Mouse (Mus musculus): Measurements from ENCODE around the gene Stx1b. TPM values are rescaled to one million over a fixed set of nuclear protein-coding genes. Genes with fewer than 3 reads are reported as not detected.

Gene Stx1b
- polyA plus RNA-seq, 1 experiment, result 0.01 TPM

GRCm38 (mm10) chr7:127820836-127821509 is 3.4 kb downstream of the Stx1b start:
- no peaks in the 10 kb centered on the region for H3K9me3 ChIP-seq (ENCODE audit: control insufficient read depth, low read length)
- no peaks in the 10 kb centered on the region for H3K36me3 ChIP-seq (ENCODE audit: control insufficient read depth)
- no peak for TF ChIP-seq GATA1 (IDR thresholded peaks at IDR 0.05; ENCODE audit: low read length)
- TF ChIP-seq TAL1 (IDR thresholded peaks at IDR 0.05; ENCODE audit: low read length), result no peak
- H3K4me1 ChIP-seq (ENCODE audit: control insufficient read depth), result peaks cover 2% of the 10 kb centered on the region; the same call in 1 of the 2 replicates
- H3K4me3 ChIP-seq (replicated peaks), result no peak overlapping the region
- H3K27me3 ChIP-seq (ENCODE audit: control insufficient read depth), result peaks cover 26% of the 10 kb centered on the region

GRCm38 (mm10) chr7:127817776-127818175 is 6.6 kb downstream of the Stx1b start:
- Histone ChIP-seq H3K4me3 (replicated peaks) (no peak overlapping the region), H3K9me3 (ENCODE audit: control insufficient read depth, low read length) (no peaks in the 10 kb centered on the region), H3K27me3 (ENCODE audit: control insufficient read depth) (no peaks in the 10 kb centered on the region), H3K4me1 (ENCODE audit: control insufficient read depth) (peaks cover 8% of the 10 kb centered on the region), H3K36me3 (ENCODE audit: control insufficient read depth) (no peaks in the 10 kb centered on the region)
- TF ChIP-seq GATA1 (IDR thresholded peaks at IDR 0.05; ENCODE audit: low read length) (no peak), TAL1 (IDR thresholded peaks at IDR 0.05; ENCODE audit: low read length) (no peak)

- Histone ChIP-seq H3K9me3 (ENCODE audit: control insufficient read depth, low read length) (no peaks in the 10 kb centered on the region), H3K36me3 (ENCODE audit: control insufficient read depth) (no peaks in the 10 kb centered on the region), H3K27me3 (ENCODE audit: control insufficient read depth) (no peaks in the 10 kb centered on the region), H3K4me3 (replicated peaks) (no peak overlapping the region), H3K4me1 (ENCODE audit: control insufficient read depth) (peaks cover 8% of the 10 kb centered on the region)
- TF ChIP-seq GATA1 (IDR thresholded peaks at IDR 0.05; ENCODE audit: low read length) (no peak), TAL1 (IDR thresholded peaks at IDR 0.05; ENCODE audit: low read length) (no peak)
These were observed 7.3 kb downstream of the Stx1b start for GRCm38 (mm10) chr7:127817053-127817452.

- TF ChIP-seq TAL1 (IDR thresholded peaks at IDR 0.05; ENCODE audit: low read length) (0 out of 3 replicates have a peak, but pooled peaks have one; percentile 19), GATA1 (IDR thresholded peaks at IDR 0.05; ENCODE audit: low read length) (no peak)
- no peaks in the 10 kb centered on the region for H3K27me3 ChIP-seq (ENCODE audit: control insufficient read depth)
- H3K4me3 ChIP-seq (replicated peaks), result no peak overlapping the region
- H3K4me1 ChIP-seq (ENCODE audit: control insufficient read depth), result peaks cover 8% of the 10 kb centered on the region
- H3K9me3 ChIP-seq (ENCODE audit: control insufficient read depth, low read length), result no peaks in the 10 kb centered on the region
- H3K36me3 ChIP-seq (ENCODE audit: control insufficient read depth), result no peaks in the 10 kb centered on the region
These were observed 8.2 kb downstream of the Stx1b start for GRCm38 (mm10) chr7:127815954-127816821.

GRCm38 (mm10) chr7:127815116-127815665 is 9.2 kb downstream of the Stx1b start:
- H3K27me3 ChIP-seq (ENCODE audit: control insufficient read depth), result no peaks in the 10 kb centered on the region
- H3K9me3 ChIP-seq (ENCODE audit: control insufficient read depth, low read length), result no peaks in the 10 kb centered on the region
- no peak overlapping the region for H3K4me3 ChIP-seq (replicated peaks)
- peaks cover 8% of the 10 kb centered on the region for H3K4me1 ChIP-seq (ENCODE audit: control insufficient read depth)
- no peaks in the 10 kb centered on the region for H3K36me3 ChIP-seq (ENCODE audit: control insufficient read depth)
- TF ChIP-seq TAL1 (IDR thresholded peaks at IDR 0.05; ENCODE audit: low read length) (no peak), GATA1 (IDR thresholded peaks at IDR 0.05; ENCODE audit: low read length) (no peak)

GRCm38 (mm10) chr7:127814241-127814921 is 10.0 kb downstream of the Stx1b start:
- no peak overlapping the region for H3K4me3 ChIP-seq (replicated peaks)

GRCm38 (mm10) chr7:127813821-127814220 is 10.5 kb downstream of the Stx1b start:
- TF ChIP-seq TAL1 (IDR thresholded peaks at IDR 0.05; ENCODE audit: low read length) (no peak), GATA1 (IDR thresholded peaks at IDR 0.05; ENCODE audit: low read length) (no peak)
- Histone ChIP-seq H3K4me3 (replicated peaks) (no peak overlapping the region), H3K27me3 (ENCODE audit: control insufficient read depth) (no peaks in the 10 kb centered on the region), H3K36me3 (ENCODE audit: control insufficient read depth) (no peaks in the 10 kb centered on the region), H3K9me3 (ENCODE audit: control insufficient read depth, low read length) (no peaks in the 10 kb centered on the region), H3K4me1 (ENCODE audit: control insufficient read depth) (peaks cover 12% of the 10 kb centered on the region)

More at GRCm38 (mm10) chr7:127814241-127814921, 10.0 kb downstream of the Stx1b start:
- peaks cover 8% of the 10 kb centered on the region for H3K4me1 ChIP-seq (ENCODE audit: control insufficient read depth)
- no peaks in the 10 kb centered on the region for H3K9me3 ChIP-seq (ENCODE audit: control insufficient read depth, low read length)
- no peaks in the 10 kb centered on the region for H3K36me3 ChIP-seq (ENCODE audit: control insufficient read depth)
- TF ChIP-seq TAL1 (IDR thresholded peaks at IDR 0.05; ENCODE audit: low read length) (no peak), GATA1 (IDR thresholded peaks at IDR 0.05; ENCODE audit: low read length) (no peak)
- H3K27me3 ChIP-seq (ENCODE audit: control insufficient read depth), result no peaks in the 10 kb centered on the region

- peaks cover 22% of the 10 kb centered on the region for H3K4me1 ChIP-seq (ENCODE audit: control insufficient read depth)
- H3K4me3 ChIP-seq (replicated peaks), result no peak overlapping the region
- H3K36me3 ChIP-seq (ENCODE audit: control insufficient read depth), result no peaks in the 10 kb centered on the region
- H3K9me3 ChIP-seq (ENCODE audit: control insufficient read depth, low read length), result no peaks in the 10 kb centered on the region
- no peak for TF ChIP-seq TAL1 (IDR thresholded peaks at IDR 0.05; ENCODE audit: low read length)
- no peak for TF ChIP-seq GATA1 (IDR thresholded peaks at IDR 0.05; ENCODE audit: low read length)
- H3K27me3 ChIP-seq (ENCODE audit: control insufficient read depth), result no peaks in the 10 kb centered on the region
These were observed 12.1 kb downstream of the Stx1b start for GRCm38 (mm10) chr7:127812292-127812691.
